Mouse (Mus musculus): ENCODE data around the gene Sgpp1. TPM values are rescaled to one million over a fixed set of nuclear protein-coding genes. Genes with fewer than 3 reads are reported as not detected.

The Sgpp1 gene
- total RNA-seq, 1 experiment: 4.8 TPM

DNA sequence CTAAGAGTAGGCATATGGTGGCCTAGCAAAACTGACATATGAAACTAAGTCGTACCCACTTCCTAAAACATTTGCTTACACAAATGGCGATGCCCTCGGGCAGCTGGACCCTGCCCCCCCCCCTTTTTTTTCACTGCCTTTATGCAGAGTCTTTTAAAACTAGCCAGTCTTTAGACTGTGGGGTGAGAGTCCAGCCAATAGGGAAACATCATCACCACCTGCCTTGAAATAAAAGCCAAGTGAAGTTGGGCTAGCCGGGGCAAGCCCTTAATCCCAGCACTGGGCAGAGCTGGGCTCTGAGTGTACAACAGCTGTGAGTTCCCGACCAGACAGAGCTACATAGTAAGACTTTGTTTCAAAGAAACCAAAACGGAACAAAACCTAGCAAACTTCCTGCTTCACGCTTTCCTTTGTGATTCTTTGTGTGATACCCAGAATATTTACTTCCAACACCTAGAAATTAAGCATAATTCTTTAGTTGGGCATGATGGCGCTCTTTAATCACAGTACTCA, 9.1 kb downstream of the Sgpp1 start:
- Histone ChIP-seq H3K36me3 (ENCODE audit: control insufficient read depth, insufficient read depth, low read length, poor library complexity, severe bottlenecking) (no peaks in the 10 kb centered on the region), H3K4me3 (ENCODE audit: insufficient read depth in 1 of 2, low read depth in 1 of 2, low read length in 2 of 2, poor library complexity in 1 of 2, severe bottlenecking in 1 of 2) (no peak overlapping the region), H3K9ac (ENCODE audit: insufficient read depth, low read depth, low read length, poor library complexity, severe bottlenecking) (no peak overlapping the region), H3K9me3 (ENCODE audit: control insufficient read depth, insufficient read depth, low read depth, low read length) (no peaks in the 10 kb centered on the region), H3K27ac (ENCODE audit: insufficient read depth, low read depth, low read length, poor library complexity, severe bottlenecking) (no peak overlapping the region), H3K4me1 (ENCODE audit: control insufficient read depth in 2 of 2, insufficient read depth in 2 of 2, low read length in 2 of 2, poor library complexity in 1 of 2) (no peaks in the 10 kb centered on the region)
- in situ Hi-C loops (cut with MboI; ENCODE audit: low sequenced_read_pairs in 2 of 2, unreplicated experiment in 2 of 2): no loop called here
- DNase-seq (ENCODE audit: low read depth, low spot score): no peak
- TF ChIP-seq MAFK (IDR thresholded peaks at IDR 0.05; ENCODE audit: insufficient read depth, low read depth, low read length): no peak
- TF ChIP-seq ZC3H11A (IDR thresholded peaks at IDR 0.05; ENCODE audit: borderline replicate concordance, low read depth, low read length): no peak
- TF ChIP-seq HCFC1 (IDR thresholded peaks at IDR 0.05; ENCODE audit: borderline replicate concordance, insufficient read depth, low read length): no peak
- TF ChIP-seq CHD2 (IDR thresholded peaks at IDR 0.05; ENCODE audit: low read depth, low read length): no peak
- TF ChIP-seq ZNF384 (IDR thresholded peaks at IDR 0.05; ENCODE audit: low read depth, low read length): no peak

DNA sequence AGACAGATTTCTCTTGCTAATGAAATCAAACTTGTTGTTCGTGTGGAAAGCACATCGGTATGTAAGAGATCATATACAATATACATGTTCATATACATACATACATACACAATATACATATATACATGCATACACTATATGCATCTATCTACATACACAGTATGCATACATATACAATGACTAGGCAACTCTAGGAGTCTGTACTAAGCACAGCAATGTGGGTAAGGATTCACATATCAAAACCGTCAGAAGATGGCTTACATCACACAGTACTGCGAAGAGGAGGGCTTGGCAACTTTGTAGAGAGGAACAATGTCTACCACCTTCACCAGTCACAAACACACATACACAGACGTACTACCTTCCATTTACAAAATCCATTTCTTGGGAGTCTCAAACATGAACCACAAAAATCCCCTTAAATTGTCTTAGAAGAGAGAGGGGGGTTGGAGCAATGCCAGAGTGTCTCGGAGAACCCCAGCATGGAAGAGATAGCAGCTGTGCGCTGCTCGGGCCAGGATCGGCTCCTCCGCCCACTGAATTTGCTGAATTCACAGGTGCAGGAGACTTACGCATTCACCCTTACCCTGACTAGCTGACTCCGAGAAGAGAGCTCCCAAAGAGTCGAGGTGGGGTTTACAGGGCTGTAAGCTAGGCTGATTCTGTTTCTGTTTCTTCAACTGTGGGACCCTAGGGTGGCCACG, 10.8 kb downstream of the Sgpp1 start:
- H3K36me3 ChIP-seq (ENCODE audit: control insufficient read depth, insufficient read depth, low read length, poor library complexity, severe bottlenecking): no peaks in the 10 kb centered on the region
- no peaks in the 10 kb centered on the region for H3K4me1 ChIP-seq (ENCODE audit: control insufficient read depth in 2 of 2, insufficient read depth in 2 of 2, low read length in 2 of 2, poor library complexity in 1 of 2)
- no peak overlapping the region for H3K9ac ChIP-seq (ENCODE audit: insufficient read depth, low read depth, low read length, poor library complexity, severe bottlenecking)
- in situ Hi-C loops (cut with MboI; ENCODE audit: low sequenced_read_pairs in 2 of 2, unreplicated experiment in 2 of 2): no loop called here
- TF ChIP-seq MAFK (IDR thresholded peaks at IDR 0.05; ENCODE audit: insufficient read depth, low read depth, low read length) (no peak), CHD2 (IDR thresholded peaks at IDR 0.05; ENCODE audit: low read depth, low read length) (no peak), ZC3H11A (IDR thresholded peaks at IDR 0.05; ENCODE audit: borderline replicate concordance, low read depth, low read length) (no peak), HCFC1 (IDR thresholded peaks at IDR 0.05; ENCODE audit: borderline replicate concordance, insufficient read depth, low read length) (no peak), ZNF384 (IDR thresholded peaks at IDR 0.05; ENCODE audit: low read depth, low read length) (no peak)
- H3K9me3 ChIP-seq (ENCODE audit: control insufficient read depth, insufficient read depth, low read depth, low read length): no peaks in the 10 kb centered on the region
- H3K4me3 ChIP-seq (ENCODE audit: insufficient read depth in 1 of 2, low read depth in 1 of 2, low read length in 2 of 2, poor library complexity in 1 of 2, severe bottlenecking in 1 of 2): no peak overlapping the region
- no peak for DNase-seq (ENCODE audit: low read depth, low spot score)
- no peak overlapping the region for H3K27ac ChIP-seq (ENCODE audit: insufficient read depth, low read depth, low read length, poor library complexity, severe bottlenecking)

- no peaks in the 10 kb centered on the region for H3K9me3 ChIP-seq (ENCODE audit: control insufficient read depth, insufficient read depth, low read depth, low read length)
- no peak for TF ChIP-seq HCFC1 (IDR thresholded peaks at IDR 0.05; ENCODE audit: borderline replicate concordance, insufficient read depth, low read length)
- no peak for TF ChIP-seq ZNF384 (IDR thresholded peaks at IDR 0.05; ENCODE audit: low read depth, low read length)
- TF ChIP-seq CHD2 (IDR thresholded peaks at IDR 0.05; ENCODE audit: low read depth, low read length): no peak
- TF ChIP-seq MAFK (IDR thresholded peaks at IDR 0.05; ENCODE audit: insufficient read depth, low read depth, low read length): no peak
- TF ChIP-seq ZC3H11A (IDR thresholded peaks at IDR 0.05; ENCODE audit: borderline replicate concordance, low read depth, low read length): no peak
These were observed 11.6 kb downstream of the Sgpp1 start for GRCm38 (mm10) chr12:75723839-75724463.

DNA sequence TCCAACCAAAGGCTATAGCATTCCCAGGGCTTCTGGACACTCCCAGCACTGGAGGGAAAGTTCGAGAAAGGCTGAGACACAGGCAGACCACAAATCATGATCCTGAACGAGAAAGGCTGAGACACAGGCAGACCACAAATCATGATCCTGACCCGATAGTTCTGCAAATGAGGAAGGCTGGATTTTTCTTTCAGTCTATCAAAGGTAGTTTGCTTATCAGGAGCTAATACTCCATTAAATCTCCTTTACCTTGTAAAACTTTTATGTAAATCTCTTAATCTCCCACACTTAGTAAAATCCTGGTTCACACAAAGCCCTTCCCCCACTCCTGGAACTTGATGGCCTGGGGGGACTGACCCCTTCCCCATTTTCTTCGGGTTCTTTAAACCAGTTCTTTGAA, 13.6 kb downstream of the Sgpp1 start:
- no peak overlapping the region for H3K9ac ChIP-seq (ENCODE audit: insufficient read depth, low read depth, low read length, poor library complexity, severe bottlenecking)
- H3K9me3 ChIP-seq (ENCODE audit: control insufficient read depth, insufficient read depth, low read depth, low read length): no peaks in the 10 kb centered on the region
- H3K4me1 ChIP-seq (ENCODE audit: control insufficient read depth in 2 of 2, insufficient read depth in 2 of 2, low read length in 2 of 2, poor library complexity in 1 of 2): no peaks in the 10 kb centered on the region
- no peak for DNase-seq (ENCODE audit: low read depth, low spot score)
- in situ Hi-C loops (cut with MboI; ENCODE audit: low sequenced_read_pairs in 2 of 2, unreplicated experiment in 2 of 2): no loop called here
- TF ChIP-seq ZNF384 (IDR thresholded peaks at IDR 0.05; ENCODE audit: low read depth, low read length) (no peak), ZC3H11A (IDR thresholded peaks at IDR 0.05; ENCODE audit: borderline replicate concordance, low read depth, low read length) (no peak), CHD2 (IDR thresholded peaks at IDR 0.05; ENCODE audit: low read depth, low read length) (no peak), MAFK (IDR thresholded peaks at IDR 0.05; ENCODE audit: insufficient read depth, low read depth, low read length) (no peak), HCFC1 (IDR thresholded peaks at IDR 0.05; ENCODE audit: borderline replicate concordance, insufficient read depth, low read length) (no peak)
- no peak overlapping the region for H3K4me3 ChIP-seq (ENCODE audit: insufficient read depth in 1 of 2, low read depth in 1 of 2, low read length in 2 of 2, poor library complexity in 1 of 2, severe bottlenecking in 1 of 2)
- no peak overlapping the region for H3K27ac ChIP-seq (ENCODE audit: insufficient read depth, low read depth, low read length, poor library complexity, severe bottlenecking)
- no peaks in the 10 kb centered on the region for H3K36me3 ChIP-seq (ENCODE audit: control insufficient read depth, insufficient read depth, low read length, poor library complexity, severe bottlenecking)

More at GRCm38 (mm10) chr12:75723839-75724463, 11.6 kb downstream of the Sgpp1 start:
- in situ Hi-C loops (cut with MboI; ENCODE audit: low sequenced_read_pairs in 2 of 2, unreplicated experiment in 2 of 2): no loop called here
- no peak overlapping the region for H3K4me3 ChIP-seq (ENCODE audit: insufficient read depth in 1 of 2, low read depth in 1 of 2, low read length in 2 of 2, poor library complexity in 1 of 2, severe bottlenecking in 1 of 2)
- H3K36me3 ChIP-seq (ENCODE audit: control insufficient read depth, insufficient read depth, low read length, poor library complexity, severe bottlenecking): no peaks in the 10 kb centered on the region
- H3K4me1 ChIP-seq (ENCODE audit: control insufficient read depth in 2 of 2, insufficient read depth in 2 of 2, low read length in 2 of 2, poor library complexity in 1 of 2): no peaks in the 10 kb centered on the region
- no peak overlapping the region for H3K9ac ChIP-seq (ENCODE audit: insufficient read depth, low read depth, low read length, poor library complexity, severe bottlenecking)
- no peak for DNase-seq (ENCODE audit: low read depth, low spot score)
- no peak overlapping the region for H3K27ac ChIP-seq (ENCODE audit: insufficient read depth, low read depth, low read length, poor library complexity, severe bottlenecking)

Data from ES-E14 (cell line).